In the genomic region with DNA sequence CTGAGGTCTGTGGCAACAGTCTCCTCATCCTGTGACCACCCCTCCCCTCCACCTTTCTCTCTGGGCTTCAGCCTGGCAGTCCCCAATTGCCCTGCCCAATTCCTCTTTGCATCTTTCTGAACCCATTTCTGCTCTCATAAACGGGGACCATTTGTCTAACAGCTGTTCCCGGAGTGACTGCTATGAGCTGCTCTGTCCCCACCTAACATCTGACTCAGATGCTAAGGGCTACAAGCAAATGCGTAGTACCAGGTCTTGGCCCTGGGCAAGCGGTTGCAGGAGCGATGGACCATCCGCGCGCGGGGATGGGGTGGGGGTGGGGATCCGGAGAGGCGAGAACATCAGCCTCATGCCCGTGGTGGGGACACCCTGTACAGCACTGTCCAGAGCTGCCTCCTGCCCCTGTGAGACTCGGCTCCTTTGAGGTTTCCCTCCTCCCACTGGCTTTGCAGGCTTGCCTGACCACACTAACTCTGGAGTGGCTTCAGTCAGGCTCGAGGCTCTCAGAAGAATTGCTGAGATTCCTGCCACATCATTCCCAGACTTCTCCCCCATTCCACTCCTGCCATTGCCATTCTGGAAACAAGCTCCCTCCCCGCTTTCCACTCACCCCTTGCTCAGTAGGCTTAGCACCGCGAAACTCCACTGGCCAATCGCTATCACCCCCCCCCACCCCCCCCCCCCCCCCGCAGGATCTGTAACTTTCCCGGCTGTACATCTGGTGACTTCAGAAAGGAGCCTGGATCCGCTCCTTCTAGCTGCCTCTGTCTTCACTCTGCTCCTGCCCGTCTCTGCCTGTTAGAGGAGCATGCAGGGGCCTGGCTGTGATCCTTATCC, we compare ENCODE assay signal across 8 mouse cellular contexts. TPM values are rescaled to one million over a fixed set of nuclear protein-coding genes. Genes with fewer than 3 reads are reported as not detected.
A peak's percentile ranks its signal among the peaks of the same experiment; 100 is the strongest.
DNase-seq lines count a peak whose midpoint lies in the region; ATAC-seq and TF ChIP-seq lines count a peak whose summit lies in the region.

No protein-coding gene starts in this region.

- peak overlapping the region; percentile 30 for H3K4me2 ChIP-seq in forebrain, embryonic 11.5 days (ENCODE audit: low read depth, low read length, severe bottlenecking)
- peak overlapping the region; percentile 51 for H3K4me2 ChIP-seq in hindbrain, embryonic 12.5 days (replicated peaks)

- 14% methylated on average over 19 of the region's 22 CpGs for WGBS in forebrain, embryonic 11.5 days
- WGBS in hindbrain, embryonic 12.5 days, result 13% methylated on average over 18 of the region's 22 CpGs

- no peak for ATAC-seq in forebrain, embryonic 11.5 days (replicated peaks; ENCODE audit: low FRiP score)
- no peak for ATAC-seq in hindbrain, embryonic 12.5 days (ENCODE audit: low FRiP score)

- H3K27ac ChIP-seq in forebrain, embryonic 11.5 days (ENCODE audit: low read depth, low read length), result no peak overlapping the region
- no peak overlapping the region for H3K27ac ChIP-seq in hindbrain, embryonic 12.5 days
- H3K27ac ChIP-seq in testis, adult 2 months (ENCODE audit: control insufficient read depth, insufficient read depth, low read depth, low read length), result peak overlapping the region; percentile 52; the same call in 1 of the 2 replicates

- DNase-seq in urinary bladder, postnatal 14 days (ENCODE audit: low spot score), result peak; percentile 29
- DNase-seq in urinary bladder, adult 2 months (ENCODE audit: low spot score), result no peak
- peak; percentile 65 for DNase-seq in forebrain, embryonic 11.5 days (ENCODE audit: low spot score)
- peak; percentile 81 for DNase-seq in lung, postnatal 10 days
- DNase-seq in spleen, postnatal 10 days (ENCODE audit: low spot score in 2 of 2), result no peak
- DNase-seq in layer of hippocampus, postnatal 14 days (ENCODE audit: low spot score in 2 of 2), result no peak

- H3K9me3 ChIP-seq in forebrain, embryonic 11.5 days (ENCODE audit: control insufficient read depth, low read length), result no peaks in the 10 kb centered on the region
- no peaks in the 10 kb centered on the region for H3K9me3 ChIP-seq in hindbrain, embryonic 12.5 days (replicated peaks)

- peak overlapping the region; percentile 17; the same call in 1 of the 2 replicates for H3K9ac ChIP-seq in forebrain, embryonic 11.5 days (ENCODE audit: low read length)
- peak overlapping the region; percentile 53 for H3K9ac ChIP-seq in hindbrain, embryonic 12.5 days

- TF ChIP-seq CTCF in testis, adult 2 months (IDR thresholded peaks at IDR 0.05; ENCODE audit: control insufficient read depth, insufficient read depth, insufficient replicate concordance, low read depth, low read length), result no peak

- no peaks in the 10 kb centered on the region for H3K36me3 ChIP-seq in forebrain, embryonic 11.5 days (ENCODE audit: control insufficient read depth, insufficient read depth, low read length)
- H3K36me3 ChIP-seq in hindbrain, embryonic 12.5 days, result no peaks in the 10 kb centered on the region
- H3K36me3 ChIP-seq in testis, adult 2 months (ENCODE audit: control insufficient read depth, insufficient read depth, low read length), result no peaks in the 10 kb centered on the region

- TF ChIP-seq POLR2A in testis, adult 2 months (IDR thresholded peaks at IDR 0.05; ENCODE audit: control insufficient read depth, low read depth, low read length), result no peak

- H3K27me3 ChIP-seq in forebrain, embryonic 11.5 days (ENCODE audit: control insufficient read depth, insufficient read depth, low read length), result no peaks in the 10 kb centered on the region; the same call in 1 of the 2 replicates
- H3K27me3 ChIP-seq in hindbrain, embryonic 12.5 days, result no peaks in the 10 kb centered on the region; the same call in 1 of the 2 replicates
- H3K27me3 ChIP-seq in testis, adult 2 months (ENCODE audit: control insufficient read depth, insufficient read depth, low read length), result no peaks in the 10 kb centered on the region

- no peak overlapping the region; the same call in 1 of the 2 replicates for H3K4me3 ChIP-seq in forebrain, embryonic 11.5 days (ENCODE audit: low read depth, low read length)
- H3K4me3 ChIP-seq in hindbrain, embryonic 12.5 days, result peak overlapping the region; percentile 11; the same call in 1 of the 2 replicates
- H3K4me3 ChIP-seq in testis, adult 2 months (ENCODE audit: control insufficient read depth, low read depth, low read length), result no peak overlapping the region

- peaks cover 5% of the 10 kb centered on the region; the same call in 1 of the 2 replicates for H3K4me1 ChIP-seq in forebrain, embryonic 11.5 days (replicated peaks; ENCODE audit: control insufficient read depth, insufficient read depth, low read length)
- H3K4me1 ChIP-seq in hindbrain, embryonic 12.5 days, result peaks cover 20% of the 10 kb centered on the region
- peaks cover 20% of the 10 kb centered on the region for H3K4me1 ChIP-seq in testis, adult 2 months (ENCODE audit: control insufficient read depth, insufficient read depth, low read length)

RNA-seq across cellular contexts. Expression of gene Epn2, which starts 36.4 kb away (rescaled TPM):
- 46.0 and 48.3 TPM in 2 replicates for polyA plus RNA-seq in urinary bladder, adult 2 months (2012; rRNA removed)
- 31.2 and 34.1 TPM in 2 replicates for polyA plus RNA-seq in forebrain, embryonic 11.5 days (2014; fragmentation: Nextera tagmentation; extraction: Ambion mirVana)
- 42.4 and 44.3 TPM in 2 replicates for polyA plus RNA-seq in hindbrain, embryonic 12.5 days (2016; fragmentation: Nextera tagmentation; extraction: Ambion mirVana)
- 18.3 and 25.7 TPM in 2 replicates for polyA plus RNA-seq in testis, adult 2 months (2012; rRNA removed)
- 100 to 1,000 TPM; 147 to 158 TPM for total RNA-seq in layer of hippocampus, postnatal 14 days (2021)

RNA-seq across cellular contexts. Expression of gene Grap, which starts 37.2 kb away (rescaled TPM):
- 5.5 and 6.2 TPM in 2 replicates for polyA plus RNA-seq in urinary bladder, adult 2 months (2012; rRNA removed)
- 5.6 and 5.9 TPM in 2 replicates for polyA plus RNA-seq in forebrain, embryonic 11.5 days (2014; fragmentation: Nextera tagmentation; extraction: Ambion mirVana)
- polyA plus RNA-seq in hindbrain, embryonic 12.5 days (2016; fragmentation: Nextera tagmentation; extraction: Ambion mirVana), result 7.1 and 7.3 TPM in 2 replicates
- 2.2 and 3.0 TPM in 2 replicates for polyA plus RNA-seq in testis, adult 2 months (2012; rRNA removed)
- 1 to 10 TPM; 7.0 to 9.0 TPM for total RNA-seq in layer of hippocampus, postnatal 14 days (2021)

Comparison
In these comparisons a context has a peak if more than half of its experiments do, and no peak if none do; other contexts are left out.
1. DNase-seq: peak in urinary bladder, postnatal 14 days (single experiment), forebrain, embryonic 11.5 days (single experiment) and lung, postnatal 10 days (single experiment); none in urinary bladder, adult 2 months (single experiment), spleen, postnatal 10 days (0 of 2) and layer of hippocampus, postnatal 14 days (0 of 2).